Mouse (Mus musculus) right cerebral cortex, adult 18-20 months (tissue): ENCODE data around the gene Kmt5a.

Experiments
- DNase-seq: peaks from one replicate; pipeline ENCODE4 v3.0.0; 2022; ENCODE audit warnings: mixed read lengths

Kmt5a gene

DNA sequence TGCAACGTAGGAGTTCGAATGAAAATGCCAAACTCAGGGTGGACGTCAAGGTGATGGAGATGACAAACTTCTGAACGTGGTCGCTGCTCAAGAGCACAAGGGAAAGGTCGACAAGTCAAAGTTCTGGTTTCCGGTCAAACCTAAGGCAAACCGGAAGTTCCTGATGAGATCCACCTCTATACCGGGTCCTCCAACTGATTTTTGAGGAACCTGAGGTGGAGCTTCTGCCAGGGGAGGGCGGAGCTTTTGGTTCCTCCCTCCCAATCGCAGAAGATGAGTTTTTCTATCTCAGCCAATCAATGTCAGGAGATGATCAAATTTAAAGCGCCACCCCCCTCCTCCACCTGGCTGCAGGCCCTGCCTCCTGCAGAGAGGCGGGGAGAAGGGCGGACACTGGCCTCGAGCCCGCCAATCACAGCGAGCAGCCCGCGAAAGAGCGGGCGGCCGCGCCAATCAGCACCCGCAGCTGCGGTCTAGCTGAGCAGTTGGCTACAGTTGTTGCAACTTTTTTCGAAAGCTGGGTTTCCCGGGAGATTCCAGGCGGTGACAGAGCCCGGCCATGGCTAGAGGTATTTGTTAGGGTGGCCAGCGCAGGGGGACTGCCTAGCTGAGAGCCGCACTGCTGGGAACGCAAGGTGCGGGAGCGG is at the start of gene Kmt5a:
TSS of gene Kmt5a (plus strand) at position 484 of the 647 bp plus-strand sequence.
- peak; percentile 96 for DNase-seq

DNA sequence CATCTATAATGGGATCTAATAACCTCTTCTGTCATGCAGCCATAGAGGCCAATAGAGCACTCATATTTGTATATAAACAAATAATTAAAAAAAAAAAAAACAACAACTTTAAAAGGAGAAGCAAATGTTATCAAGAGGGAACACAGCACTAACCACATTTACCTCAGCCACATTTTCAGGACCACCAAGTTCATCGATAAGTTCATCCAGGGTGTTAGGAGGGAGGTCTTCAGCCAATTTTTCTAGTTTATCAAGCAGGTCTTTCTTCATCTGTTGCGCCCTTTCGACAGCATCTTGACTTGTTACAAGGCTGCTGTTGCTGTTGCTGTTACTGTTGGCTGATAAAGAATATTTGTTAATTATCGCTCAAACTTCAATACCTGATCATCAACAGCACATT is 47.3 kb upstream of the Kmt5a start:
- DNase-seq = no peak

DNA sequence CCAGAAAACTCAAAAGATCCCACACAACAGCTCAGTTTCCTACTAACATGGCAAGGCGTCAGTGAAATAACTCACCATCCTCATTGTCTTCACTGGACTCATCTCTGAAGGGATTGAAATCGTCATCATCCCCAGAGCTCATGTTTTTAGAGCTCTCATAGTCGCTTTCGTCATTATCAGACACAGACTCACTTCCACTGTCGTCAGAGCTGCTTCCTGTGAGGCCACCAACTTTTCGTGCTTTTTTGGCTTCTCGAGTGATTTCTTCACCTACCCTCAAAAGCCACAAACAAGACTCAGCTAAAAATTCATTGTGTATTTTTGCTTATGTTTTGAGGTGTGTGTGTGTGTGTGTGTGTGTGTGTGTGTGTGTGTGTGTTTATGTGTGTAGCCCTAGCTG is 46.0 kb upstream of the Kmt5a start:
- no peak for DNase-seq

DNA sequence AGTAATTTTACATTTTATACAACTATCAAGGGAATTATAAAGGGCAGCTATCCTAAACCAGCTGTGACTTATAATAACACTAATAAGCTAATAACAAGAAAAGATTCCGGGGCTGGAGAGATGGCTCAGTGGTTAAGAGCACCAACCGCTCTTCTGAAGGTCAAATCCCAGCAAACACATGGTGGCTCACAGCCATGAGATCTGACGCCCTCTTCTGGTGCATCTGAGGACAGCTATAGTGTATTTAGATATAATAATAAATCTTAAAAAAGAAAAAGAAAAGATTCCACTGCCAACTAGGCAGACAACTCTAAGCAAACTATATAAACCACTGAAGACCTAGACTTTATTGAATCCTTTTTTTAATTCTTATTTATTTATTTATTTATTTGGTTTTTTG is 28.9 kb upstream of the Kmt5a start:
- DNase-seq = no peak

DNA sequence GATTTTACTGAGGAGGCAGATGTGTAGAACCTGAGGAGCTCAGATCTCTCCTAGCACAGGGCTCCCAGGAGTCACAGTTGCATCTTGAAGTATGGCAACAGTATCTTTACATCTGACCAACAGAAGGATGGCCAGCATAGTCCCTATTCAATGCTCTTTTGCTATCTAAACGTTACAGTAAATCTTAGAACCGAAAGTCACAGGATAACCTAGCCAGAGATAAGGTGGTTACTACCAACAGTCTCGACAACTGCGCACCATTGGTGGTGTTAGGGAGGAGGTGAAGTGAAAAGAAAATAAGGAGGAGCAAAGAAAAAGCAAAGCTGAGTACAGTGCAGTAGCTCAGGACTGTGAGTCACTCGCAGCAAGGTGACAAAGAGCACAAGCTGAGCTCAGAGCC is 27.6 kb upstream of the Kmt5a start:
- DNase-seq = no peak

DNA sequence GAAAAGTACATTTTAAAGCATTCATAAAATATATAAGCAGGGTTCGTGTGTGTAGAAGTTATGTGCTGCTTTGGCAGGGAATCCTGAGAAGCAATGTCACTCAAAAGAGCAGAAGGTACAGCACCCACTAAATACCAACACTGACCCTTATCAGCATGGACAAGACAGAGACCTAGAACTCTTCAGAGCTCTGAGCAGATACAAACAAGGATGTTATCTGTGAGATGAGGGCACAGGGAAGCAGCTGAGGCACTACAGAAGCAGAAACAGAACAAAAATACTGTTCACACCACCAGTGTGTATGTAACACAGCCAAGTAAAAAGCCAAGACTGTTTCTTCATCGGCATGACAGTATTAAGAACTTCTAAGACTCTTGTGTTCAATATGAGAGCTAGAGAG is 20.8 kb upstream of the Kmt5a start:
- DNase-seq = no peak

DNA sequence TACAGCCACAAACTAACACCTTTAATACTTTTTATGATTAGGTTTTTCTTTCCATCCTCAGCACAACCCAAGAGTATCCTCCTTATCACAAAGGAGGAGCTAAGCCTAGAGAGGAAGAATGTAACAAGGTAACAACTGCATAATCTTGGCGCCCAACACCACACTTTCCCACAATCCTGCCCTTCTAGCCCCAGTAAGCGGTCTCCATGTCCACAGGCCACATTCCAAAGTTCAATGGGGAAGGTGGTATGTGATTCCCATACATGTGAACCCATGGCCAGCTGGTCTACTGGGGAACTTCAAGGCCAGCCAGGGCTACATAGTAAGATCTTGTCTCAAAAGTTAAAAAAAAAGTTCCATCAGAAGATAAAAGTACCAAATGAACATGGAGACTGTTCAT is 17.9 kb upstream of the Kmt5a start:
- no peak for DNase-seq

DNA sequence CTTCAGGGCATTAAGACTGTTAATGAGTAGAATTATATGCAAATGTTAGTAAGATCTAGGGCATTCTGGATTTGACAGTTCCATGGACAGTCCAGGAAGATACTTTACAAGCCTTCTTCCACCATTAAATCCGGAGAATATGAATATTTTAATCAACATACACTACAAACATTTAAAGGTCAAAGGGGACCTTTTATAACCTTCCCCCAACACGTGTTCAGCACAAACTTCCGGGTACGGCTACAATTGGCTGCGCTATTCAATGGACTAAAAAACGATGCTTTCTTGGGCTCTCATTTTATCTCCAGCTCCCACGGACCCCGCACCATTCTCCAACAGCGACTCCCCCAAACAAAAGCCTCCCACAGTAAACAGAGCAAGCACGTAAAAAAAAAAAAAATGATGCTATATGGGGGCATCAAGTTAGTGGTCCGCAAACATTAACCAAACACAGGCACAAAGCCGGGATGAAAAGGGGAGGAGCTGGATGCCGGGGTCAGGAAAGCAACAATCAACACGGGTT is 15.5 kb upstream of the Kmt5a start:
- no peak for DNase-seq

DNA sequence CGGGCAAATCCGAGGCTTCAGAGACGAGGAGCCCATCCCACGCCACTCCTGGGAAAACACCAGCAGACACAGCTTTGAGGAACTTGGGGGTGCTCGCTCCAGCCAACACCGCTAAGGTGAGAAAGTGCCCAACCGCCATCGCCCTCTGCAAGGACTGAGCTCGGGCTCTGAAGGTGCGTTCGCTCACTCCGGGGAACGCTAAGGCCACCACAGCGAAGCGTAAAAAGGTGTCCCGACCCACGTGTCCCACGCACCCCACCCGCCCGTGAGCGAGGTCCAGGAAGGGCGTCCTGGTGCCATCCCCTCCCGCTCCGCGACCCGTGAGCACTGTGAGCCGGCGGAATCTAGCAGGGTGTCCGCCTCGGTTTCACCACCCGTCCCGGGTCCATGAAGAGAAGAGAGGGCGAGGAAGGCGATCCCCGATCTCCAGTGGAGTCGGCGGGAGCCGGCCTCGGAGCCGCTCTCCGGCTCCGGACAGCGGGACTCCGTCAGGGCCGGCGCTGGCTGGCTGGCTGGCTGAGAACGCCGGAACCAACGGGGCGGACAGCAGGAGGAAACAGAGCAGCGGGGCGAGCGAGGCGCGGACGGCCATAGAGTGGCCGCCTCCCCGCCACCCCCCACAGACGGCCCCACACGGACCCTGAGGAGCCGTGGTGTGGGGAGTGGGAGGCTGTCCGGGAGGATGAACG is 14.9 kb upstream of the Kmt5a start:
- peak; percentile 29 for DNase-seq

DNA sequence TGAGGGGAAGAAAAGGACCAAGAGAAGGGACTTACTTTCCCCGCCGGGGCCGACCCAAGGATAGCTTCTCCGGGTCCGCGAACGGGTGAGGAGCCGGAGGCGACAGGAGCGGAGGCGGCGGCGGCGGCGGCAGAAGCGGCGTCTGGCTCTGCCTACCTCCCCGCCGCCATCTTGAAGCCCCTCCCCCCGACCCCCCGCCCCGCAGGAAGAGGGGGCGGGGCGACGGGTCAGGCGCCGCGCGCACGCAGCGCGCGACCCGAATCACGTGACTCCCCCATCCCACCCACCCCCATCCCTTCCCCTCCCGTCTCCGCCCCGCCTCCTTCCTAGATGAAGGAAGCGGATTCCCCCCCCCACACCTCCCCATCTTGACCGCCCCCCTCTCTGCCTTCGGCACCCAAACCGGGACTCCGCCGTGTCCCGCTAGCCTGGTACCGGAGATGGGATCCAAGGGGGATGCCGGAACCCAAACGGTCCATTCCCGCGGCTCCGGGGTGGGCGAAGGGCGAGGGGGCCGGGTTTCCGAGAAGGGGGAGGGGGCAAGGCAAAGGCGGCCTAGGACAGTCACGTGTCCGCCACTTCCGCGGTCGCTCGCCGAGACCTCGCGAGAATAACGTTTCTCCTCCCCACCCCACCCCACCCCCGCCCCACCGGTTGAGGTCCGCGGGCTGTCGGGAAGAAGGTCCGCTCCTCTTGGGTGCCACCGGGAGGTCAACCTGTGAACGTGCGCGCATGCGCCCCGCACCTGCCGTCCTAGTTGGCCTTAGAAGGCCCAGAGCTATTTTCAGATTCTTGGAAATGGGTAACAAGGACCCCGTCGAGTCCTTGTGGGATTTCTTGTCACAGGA is 14.1 kb upstream of the Kmt5a start, which contains the start of gene Sbno1:
TSS of gene Sbno1 (minus strand) at position 590 of the 848 bp plus-strand sequence.
- DNase-seq = peak; percentile 94

DNA sequence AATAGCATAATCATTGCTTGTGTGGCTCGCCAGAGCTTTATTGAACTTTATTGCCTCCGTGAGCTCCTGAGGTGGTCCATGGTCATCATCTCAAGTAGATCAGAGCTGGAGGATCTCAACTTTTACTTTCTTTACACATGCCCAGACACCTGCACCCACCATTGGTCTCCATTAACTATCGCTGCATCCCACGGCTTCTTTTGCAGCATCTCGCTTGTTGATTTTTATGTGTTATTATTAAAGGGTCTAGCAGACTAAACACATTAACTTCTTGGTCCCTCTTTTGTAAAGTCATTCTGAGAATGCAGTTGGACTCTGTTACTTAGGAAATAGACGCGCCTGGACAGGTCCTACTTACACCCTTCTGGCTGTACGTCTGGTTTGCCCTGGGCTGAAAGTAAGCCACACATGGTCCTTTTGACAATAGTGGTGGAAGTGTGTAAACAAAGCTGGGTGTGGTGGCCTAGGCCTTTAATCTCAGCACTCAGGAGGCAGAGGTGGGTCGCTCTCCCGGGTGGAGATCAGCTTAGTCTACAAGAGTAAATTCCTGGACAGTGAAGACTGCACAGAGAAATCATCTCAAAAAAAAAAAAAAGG is 13.2 kb upstream of the Kmt5a start:
- DNase-seq = no peak

DNA sequence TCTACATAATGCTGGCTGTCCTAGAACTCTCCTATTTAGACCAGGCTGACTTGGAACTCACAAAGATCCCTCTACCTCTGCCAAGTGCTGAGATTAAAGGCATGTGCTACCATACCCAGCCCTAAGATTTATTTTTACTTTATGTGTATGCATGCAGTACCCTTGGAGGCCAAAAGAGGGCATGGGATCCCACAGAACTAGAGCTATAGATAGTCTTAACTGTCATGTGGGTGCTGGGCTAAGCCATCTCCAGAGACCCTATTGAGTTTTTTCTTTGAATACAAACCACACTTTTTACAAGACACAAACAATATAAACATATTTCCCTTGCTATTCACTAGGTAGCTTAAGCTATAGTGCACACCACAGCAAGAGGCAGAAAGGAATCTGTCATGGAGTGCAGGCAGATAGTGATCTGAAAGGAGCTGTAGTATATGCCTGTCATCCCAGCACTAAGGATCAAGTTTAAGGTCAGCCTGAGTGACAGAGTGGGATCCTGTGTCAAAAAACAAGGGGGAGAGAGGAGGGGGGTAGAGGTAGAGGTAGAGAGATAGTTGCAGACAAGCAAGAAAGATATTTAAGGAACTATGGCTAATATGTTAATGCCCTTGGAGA is 7.2 kb upstream of the Kmt5a start:
- DNase-seq = peak; percentile 76

DNA sequence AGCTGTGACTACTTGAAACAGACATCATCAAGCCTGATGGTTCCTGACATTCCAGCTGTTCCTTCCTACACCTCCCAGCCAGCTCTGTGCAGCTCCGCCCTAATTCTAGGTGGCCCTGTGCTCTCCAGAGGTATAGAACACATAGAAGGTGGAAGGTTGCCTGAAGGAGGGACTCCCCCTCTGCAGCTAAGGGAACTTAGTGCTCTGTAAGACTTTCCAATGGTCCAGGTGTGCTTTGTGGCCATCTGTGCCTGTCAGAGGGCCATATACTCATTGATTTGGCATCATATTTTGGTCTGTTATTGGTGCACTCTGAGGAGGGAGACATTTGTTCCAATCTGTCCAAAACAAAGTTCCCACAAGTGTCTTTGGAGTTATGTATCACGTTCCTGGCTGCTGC is 6.7 kb upstream of the Kmt5a start:
- DNase-seq = no peak

DNA sequence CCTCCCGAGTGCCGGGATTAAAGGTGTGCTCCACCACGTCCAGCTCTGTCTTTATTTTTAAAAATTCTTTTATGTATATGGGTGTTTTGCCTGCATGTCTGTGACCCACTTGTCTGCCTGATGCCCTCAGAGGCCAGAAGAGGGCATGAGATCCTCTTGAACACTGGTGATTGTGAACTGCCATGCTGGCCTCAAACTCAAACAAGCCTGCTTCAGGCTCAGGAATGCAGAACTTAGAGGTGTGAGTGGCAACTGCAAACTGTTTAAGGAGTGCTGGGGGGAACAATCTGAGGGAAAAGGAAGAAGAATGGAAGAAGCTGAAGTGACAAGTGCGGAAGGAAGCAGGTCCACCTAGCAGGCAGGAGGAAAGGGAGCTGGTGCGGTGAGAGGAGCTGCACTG is 1.5 kb upstream of the Kmt5a start:
- no peak for DNase-seq

DNA sequence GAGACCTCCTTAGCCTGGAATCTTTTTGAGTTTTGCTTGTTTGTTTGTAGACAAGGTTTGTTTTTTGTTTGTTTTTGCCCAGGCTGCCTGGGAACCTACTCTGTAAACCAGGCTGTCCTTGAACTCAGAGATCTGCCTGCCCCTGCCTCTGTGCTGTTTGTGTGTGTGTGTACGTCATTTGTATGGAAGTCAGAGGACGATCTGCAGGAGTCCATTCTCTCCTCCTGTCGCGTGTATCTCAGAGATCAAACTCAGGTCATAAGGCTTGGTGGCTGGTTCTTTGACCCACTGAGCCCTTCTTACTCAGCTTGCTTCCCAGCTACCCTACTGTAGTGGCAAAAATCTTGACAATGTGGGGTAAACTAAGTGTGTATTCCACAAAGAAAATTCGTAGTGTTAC is 984 bp upstream of the Kmt5a start:
- no peak for DNase-seq

DNA sequence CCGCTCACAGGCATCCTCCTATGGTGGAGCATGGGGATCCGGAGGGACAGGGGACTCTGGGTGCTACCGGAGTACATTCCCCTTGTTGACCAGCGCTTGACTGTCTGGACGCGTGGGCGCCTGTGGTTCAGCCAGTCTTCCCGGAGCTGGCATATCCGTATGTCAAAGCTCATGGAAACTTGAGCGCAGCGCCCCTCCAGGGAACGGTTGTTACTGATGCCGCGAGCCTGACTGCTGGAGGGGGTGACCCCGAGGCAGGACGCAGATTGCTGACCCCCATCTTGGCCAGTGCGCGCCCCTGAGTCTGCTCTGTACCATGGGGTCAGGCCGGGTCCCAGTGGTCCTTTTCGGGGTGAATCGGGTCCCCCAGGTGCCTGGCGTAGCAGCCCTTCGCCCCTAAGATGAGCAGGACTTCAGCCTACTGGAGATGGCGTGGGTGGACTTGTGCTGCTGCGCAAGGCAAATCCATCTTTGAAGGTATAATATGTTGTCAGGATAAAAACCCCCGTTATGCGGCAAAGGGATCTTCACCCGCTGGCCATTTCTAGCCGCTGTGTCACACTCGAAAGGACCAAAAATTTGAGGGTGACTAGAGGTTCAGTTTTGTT is 468 bp downstream of the Kmt5a start:
- DNase-seq = peak; percentile 62

DNA sequence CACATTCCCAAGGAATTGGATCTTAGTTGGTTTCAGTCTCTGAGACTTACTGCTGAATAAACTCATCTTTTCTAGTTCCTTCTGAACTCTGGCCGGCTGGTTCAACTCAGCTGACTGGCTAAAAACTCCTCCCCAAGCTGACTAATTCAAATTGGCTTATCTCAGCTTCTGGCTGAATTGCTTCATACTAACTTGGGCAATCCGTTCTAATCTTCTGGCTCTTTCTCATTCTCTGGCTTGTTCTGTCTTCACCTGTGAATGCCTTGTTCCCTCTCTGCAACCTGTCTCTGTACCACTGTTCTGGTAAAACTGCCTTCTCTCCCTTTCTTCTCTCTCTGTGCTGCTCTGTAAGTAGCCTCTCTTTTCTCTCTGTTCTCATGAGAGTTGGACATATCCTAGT is 2.9 kb downstream of the Kmt5a start:
- DNase-seq = no peak

DNA sequence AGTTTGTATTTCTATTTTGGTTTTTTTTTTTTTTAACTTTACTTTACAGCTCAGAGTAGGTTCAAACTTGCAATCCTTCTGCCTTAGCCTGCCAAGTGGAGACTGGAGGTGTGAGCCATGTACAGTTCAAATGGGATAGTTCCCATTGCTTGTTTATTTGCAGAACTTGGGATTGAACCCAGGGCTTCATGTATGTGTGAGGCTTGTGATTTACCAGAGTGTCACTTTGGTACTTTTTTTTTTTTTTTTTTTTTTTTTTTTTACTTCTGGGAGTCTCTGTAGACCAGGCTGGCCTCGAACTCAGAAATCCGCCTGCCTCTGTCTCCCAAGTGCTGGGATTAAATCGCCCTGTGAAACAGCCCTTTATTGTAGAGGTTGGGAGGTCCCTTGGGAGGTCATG is 4.5 kb downstream of the Kmt5a start:
- DNase-seq = no peak

DNA sequence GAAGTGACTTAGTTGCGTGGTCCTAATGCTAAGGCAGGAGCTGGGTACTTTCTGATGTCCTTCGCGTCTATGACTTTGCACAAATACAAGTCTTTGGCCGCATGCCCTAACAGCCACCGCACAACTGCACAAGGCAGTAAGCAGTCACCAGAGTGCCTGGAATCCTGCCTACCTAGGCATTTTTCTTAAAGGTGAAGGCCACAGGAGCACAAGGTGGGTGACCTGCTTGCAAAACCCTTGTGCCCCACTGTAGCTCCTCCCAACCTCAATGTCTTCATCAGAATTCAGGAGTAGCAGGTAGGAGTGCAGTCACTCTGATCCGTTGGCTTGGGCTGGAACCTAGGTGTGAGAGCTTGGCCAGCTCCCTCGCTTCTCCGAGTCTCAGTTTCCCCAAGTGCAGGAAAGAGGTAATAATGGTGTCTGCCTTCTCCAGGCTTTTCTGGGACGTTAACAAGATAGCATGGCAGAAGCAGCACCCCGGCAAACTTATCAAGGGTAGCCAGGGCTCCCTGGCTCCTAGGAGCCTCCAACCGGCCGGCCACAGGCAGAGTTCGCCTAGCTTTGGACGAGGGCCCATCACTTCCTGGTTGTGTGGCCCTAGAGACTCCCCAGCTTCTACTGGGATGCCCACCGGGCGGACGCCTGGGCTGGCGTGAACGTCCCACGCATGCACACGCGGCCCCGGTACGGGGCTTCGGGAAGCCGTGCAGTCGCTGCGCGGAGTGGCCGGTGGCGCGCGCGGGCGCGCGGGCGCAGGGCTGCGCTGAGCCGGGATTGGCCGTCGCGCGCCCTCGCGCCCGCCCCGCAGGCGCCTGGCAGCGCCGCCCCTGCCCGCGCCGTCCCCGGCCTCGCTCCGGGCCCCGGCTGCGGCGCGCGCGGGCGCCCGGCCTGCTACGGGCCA is 5.2 kb downstream of the Kmt5a start:
- DNase-seq = peak; percentile 77

DNA sequence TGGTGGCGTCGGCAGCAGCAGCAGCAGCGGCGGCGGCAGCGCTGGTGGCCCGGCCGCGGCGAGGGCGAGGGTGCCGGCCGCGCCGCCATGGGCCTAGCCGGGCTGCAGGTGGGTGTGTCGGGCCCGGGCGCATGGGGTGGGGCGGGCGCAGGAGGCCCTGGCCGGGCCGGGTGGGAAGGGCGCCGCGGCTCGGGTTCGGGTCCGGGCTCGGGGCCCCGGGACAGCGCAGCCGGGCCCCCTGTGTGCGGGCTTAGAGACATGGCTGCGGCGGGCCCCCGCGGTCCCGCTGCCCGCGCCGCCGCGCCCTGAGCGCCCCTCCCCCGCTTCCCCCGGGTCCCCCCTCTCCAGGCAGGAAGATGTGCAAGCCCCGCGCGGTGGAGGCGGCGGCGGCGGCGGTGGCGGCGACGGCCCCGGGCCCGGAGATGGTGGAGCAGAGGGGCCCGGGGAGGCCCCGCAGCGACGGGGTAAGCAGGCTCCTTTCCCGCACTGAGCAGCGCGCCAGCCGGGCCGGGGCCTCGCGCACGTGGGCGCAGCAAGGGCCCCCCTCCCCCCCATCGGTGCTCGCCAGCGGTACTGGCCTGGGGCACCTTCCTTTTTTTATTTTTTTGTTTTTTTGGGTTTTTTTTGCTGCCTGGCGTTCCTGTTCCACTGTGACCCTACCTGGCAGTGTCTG is 6.0 kb downstream of the Kmt5a start:
- no peak for DNase-seq
